Mouse (Mus musculus): ENCODE data around the gene Vars. TPM values are rescaled to one million over a fixed set of nuclear protein-coding genes. Genes with fewer than 3 reads are reported as not detected.
"Not testable (repeated sequence)": the region's sequence is repeated elsewhere in the genome, so short reads cannot be mapped to it uniquely, and the experiment has no call there.

Vars gene
- total RNA-seq, 1 experiment from 2014 or later = 243 TPM

DNA sequence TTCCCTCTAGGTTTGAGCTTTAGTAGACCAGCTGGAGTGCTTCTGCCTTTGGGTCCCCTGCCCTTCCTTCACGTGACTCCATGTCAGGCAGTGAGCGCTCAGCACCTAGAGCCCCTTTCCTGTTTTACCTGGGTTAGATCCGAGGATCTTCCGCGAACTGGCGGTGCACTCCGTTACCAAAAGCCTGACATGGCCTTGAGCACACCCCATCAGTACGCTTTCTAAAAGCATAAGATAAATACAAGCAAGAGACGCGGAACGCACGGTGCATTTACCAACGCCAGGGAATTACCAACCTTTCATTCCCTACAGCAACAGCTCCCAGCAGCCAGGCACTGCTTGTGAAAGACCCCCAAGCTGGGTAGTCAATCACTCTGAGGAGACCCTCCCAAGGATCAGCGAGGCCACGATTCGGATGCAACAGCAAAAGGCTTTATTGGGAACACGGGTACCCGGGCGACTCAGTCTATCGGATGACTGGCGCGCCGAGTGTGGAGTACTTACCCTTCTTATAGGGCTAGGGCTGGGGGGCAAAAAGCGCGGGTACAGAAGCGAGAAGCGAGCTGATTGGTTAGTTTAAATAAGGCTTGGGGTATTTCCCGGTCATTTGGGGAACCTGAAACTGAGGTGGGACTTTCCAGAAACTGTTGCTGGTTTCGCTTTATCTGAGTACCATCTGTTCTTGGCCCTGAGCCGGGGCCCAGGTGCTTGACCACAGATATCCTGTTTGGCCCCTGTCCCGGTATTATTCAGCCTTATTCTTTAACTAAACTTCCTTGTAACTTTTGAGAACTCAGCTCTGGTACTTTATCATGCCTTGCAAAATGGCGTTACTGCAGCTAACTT, 693 bp upstream of the Vars start:
- peak; percentile 13; the same call in 1 of the 2 replicates for ATAC-seq (ENCODE audit: extremely low read depth, insufficient number of reproducible peaks, low FRiP score, poor library complexity, severe bottlenecking)

DNA sequence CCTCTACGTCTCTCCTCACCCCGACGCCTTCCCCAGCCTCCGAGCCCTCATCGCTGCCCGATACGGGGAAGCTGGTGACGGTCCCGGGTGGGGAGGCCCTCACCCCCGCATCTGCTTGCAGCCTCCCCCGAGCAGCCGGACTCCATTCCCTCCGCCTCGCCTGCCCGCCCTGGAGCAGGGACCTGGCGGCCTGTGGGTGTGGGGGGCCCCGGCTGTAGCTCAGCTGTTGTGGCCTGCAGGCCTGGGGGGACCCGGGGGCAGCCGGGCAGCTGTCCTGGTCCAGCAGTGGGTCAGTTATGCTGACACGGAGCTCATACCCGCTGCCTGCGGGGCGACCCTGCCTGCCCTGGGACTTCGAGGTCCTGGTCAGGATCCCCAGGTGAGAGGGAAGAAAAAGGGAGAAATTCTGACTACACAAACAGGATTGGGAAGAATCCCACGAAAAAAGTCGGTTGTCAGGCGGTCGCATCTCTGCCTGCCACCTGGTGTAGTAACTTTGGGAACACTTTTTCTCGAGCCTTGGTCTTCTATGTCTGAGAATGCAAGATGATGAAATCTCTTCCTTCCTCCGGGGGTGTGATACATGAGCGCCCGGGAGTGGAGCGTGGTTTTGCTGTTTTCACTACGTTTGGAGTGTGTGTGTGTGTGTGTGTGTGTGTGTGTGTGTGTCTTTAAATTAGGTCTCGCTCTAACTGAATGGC, 815 bp downstream of the Vars start:
- no peak for ATAC-seq (ENCODE audit: extremely low read depth, insufficient number of reproducible peaks, low FRiP score, poor library complexity, severe bottlenecking)

DNA sequence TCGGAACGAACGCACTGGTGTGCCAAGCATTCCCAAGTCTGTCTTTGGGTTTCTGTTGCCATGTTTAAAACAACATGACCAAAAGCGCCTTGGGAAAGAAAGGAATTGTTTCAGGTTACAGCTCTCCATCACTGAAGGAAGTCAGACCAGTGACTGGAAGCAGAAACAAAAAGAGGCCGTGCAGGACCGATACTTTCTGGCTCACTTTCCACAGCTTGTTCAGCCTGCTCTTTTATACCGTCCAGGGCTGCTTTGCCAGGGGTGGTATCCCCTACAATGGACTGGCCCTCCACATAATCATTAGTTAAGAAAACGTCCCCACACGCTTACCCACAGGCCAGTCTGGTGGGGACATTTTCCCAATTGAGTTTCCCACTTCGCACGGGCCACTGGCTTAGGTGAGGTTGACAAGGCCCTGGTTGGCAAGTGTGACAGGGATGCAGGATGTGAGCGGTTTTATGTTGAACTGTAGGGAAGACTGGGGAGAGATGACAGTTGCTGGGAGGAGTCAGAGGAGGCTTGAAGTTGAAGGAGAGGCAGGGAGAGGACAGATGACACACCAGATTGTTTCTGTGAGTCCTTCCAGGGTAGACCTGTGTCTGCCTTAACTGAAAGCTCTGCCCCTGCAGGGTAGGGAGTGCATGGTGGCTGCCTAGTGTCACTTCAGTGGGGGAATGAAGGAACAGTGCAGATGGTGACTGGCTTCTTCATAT, 1.5 kb downstream of the Vars start:
- no peak for ATAC-seq (ENCODE audit: extremely low read depth, insufficient number of reproducible peaks, low FRiP score, poor library complexity, severe bottlenecking)

DNA sequence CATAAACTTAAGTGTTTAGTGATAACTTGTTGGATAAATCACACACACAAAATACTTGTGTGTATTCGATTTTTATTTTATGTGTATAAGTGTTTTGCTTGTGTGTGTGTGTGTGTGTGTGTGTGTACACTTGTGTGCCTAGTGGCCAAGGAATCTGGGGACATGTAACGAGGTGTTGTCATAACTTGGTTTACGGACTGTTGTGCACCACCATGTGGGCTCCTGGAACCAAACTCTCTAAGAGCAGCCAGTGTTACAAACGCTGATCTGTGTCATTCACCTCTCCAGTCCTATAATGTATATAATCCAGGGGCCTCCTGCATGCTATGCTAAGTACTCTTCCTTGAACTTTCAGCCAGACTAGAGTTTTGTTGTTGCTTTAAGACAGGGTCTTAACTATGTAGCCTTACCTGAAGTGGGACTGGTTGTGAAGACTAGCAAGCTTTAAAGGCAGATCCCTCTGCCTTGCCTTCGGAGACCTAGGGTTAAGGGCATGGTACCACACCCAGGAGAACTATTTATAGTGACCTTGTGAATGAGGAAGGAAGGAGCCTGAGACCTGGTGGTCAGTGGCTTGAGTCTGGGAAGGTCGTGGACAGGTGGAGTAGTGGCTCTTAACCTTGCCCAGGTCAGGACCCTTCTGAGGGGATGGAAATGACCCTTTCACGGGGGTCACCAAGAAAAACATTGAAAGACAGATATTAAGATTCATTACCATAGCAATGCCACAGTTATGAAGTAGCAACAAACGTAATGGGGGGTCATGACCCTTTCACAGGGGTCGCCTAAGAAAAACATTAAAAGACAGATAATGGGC, 2.4 kb downstream of the Vars start:
- ATAC-seq (ENCODE audit: extremely low read depth, insufficient number of reproducible peaks, low FRiP score, poor library complexity, severe bottlenecking) = no peak

DNA sequence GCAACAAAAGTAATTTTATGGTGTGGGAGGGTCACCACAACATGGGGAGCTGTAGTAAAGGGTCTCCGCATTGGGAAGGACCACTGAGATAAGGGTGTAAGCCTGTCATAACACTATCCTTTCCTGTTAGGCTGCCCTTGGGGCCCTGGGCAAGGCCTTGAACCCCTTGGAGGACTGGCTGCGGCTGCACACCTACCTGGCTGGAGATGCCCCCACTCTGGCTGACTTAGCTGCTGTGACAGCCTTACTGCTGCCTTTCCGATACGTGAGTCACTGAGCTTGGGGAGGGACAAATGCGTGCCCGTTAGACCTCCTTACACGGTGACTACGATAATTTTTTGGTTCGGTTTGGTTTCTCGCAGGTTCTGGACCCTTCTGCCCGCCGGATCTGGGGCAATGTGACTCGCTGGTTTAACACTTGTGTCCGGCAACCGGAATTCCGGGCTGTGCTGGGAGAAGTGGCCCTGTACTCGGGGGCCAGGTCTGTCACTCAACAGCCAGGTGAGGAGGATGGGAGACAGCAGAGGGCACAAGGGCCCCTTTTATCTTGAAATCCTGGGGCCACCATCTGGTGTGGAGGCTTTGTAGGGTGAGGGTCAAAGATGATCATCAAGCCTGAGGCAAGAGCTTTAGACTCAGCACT, 3.4 kb downstream of the Vars start:
- ATAC-seq (ENCODE audit: extremely low read depth, insufficient number of reproducible peaks, low FRiP score, poor library complexity, severe bottlenecking) = no peak

DNA sequence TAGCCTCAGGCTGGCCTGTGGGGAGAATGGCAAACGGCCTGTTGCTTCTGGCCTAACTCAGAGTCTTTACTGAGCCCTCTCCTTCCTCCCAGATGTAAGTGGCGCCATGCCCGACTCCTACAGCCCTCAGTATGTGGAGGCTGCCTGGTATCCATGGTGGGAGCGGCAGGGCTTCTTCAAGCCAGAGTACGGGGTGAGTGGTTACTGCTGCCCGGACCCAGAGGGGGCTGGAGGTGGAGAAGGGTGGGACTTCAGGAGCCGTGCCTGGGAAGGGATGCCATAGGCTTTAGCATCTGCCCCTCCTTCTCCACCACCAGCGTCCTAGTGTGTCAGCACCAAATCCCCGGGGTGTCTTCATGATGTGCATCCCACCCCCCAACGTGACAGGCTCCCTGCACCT, 4.4 kb downstream of the Vars start:
- ATAC-seq (ENCODE audit: extremely low read depth, insufficient number of reproducible peaks, low FRiP score, poor library complexity, severe bottlenecking) = no peak

DNA sequence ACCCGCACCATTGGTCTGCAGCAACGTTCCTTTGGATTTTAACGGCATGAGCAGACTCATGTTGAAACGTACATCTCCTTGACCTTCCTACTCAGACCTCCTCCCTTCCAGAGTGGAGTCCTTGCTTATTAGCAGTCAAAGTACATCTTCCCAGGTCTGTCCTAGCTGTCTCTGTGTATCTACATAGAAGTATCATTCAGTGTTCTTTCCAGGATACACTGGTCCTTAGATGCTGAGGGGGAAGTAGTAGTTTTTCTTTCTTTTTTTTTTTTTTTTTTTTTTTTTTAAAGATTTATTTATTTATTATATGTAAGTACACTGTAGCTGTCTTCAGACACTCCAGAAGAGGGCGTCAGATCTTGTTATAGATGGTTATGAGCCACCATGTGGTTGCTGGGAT, 5.1 kb downstream of the Vars start:
- ATAC-seq (ENCODE audit: extremely low read depth, insufficient number of reproducible peaks, low FRiP score, poor library complexity, severe bottlenecking) = not testable (repeated sequence)

DNA sequence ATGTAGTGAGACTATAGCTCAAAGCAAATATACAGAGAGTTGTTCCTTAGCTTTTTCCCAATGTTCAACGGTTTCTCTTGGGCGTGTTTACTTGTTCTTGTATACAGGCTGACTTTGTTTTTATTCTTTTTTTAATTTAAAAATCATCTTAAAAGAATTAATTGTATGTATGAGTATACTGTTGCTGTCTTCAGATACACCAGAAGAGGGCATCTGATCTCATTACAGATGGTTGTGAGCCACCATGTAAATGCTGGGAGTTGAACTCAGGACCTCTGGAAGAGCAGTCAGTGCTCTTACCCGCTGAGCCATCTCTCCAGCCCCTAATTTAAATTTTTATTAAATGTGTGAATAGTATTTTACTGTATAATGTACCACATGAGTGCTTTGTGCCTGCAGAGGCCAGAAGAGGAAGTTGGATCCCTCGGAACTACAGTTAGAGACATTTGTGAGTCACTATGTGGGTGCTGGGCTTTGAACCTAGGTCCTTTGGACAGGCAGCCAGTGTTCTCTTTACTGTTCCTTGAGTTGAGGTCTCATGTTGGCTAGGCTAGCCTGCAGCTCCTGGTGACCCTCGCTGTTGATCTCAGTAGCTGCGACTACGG, 6.7 kb downstream of the Vars start:
- ATAC-seq (ENCODE audit: extremely low read depth, insufficient number of reproducible peaks, low FRiP score, poor library complexity, severe bottlenecking) = no peak

DNA sequence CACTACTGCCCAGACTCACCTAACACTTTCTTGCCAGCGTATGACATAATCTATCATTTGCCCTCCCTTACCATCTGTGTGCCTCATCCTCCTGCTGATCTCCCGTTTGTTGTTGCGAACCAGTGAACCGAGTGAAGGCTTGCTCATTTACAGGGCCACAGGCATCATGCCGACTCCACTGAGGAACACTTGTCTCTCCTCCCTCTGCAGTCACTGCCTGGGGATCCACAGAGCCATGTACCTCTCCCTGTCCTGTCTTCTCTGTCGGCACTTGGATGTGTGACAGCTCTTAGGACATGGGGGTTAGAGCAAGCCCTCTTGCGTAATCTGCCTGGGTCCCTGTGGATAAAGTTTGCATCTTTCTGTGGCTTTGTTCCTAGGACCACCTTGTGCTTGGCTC, 8.8 kb downstream of the Vars start:
- ATAC-seq (ENCODE audit: extremely low read depth, insufficient number of reproducible peaks, low FRiP score, poor library complexity, severe bottlenecking) = no peak

DNA sequence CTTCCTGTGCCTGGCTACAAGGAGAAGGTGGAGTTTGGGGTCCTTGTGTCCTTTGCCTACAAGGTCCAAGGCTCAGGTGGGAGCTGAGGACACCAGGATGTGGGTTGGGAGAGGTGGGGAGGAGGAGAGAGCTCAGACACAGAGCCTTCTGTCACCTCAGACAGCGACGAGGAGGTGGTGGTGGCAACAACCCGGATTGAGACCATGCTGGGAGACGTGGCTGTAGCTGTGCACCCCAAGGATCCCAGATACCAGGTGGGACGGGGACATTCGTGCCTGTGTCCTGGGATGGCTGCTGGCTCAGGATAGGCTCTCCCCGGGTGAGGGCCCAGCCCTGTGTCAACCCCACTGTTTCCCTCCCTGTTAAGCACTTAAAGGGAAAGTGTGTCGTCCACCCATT, 10.7 kb downstream of the Vars start:
- ATAC-seq (ENCODE audit: extremely low read depth, insufficient number of reproducible peaks, low FRiP score, poor library complexity, severe bottlenecking) = no peak

DNA sequence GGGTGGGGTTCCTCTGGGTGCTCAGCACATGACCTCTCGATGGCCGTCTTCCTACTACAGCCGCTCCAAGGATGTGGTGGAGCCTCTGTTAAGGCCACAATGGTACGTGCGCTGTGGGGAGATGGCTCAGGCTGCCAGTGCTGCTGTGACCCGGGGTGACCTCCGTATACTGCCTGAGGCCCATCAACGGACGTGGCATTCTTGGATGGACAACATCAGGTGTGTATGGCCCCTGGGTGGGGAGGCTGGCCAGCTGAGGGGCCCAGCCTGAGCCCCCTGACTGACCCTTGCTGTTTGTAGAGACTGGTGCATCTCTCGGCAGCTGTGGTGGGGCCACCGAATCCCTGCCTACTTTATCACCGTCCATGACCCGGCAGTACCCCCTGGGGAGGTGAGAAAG, 11.6 kb downstream of the Vars start:
- no peak for ATAC-seq (ENCODE audit: extremely low read depth, insufficient number of reproducible peaks, low FRiP score, poor library complexity, severe bottlenecking)

DNA sequence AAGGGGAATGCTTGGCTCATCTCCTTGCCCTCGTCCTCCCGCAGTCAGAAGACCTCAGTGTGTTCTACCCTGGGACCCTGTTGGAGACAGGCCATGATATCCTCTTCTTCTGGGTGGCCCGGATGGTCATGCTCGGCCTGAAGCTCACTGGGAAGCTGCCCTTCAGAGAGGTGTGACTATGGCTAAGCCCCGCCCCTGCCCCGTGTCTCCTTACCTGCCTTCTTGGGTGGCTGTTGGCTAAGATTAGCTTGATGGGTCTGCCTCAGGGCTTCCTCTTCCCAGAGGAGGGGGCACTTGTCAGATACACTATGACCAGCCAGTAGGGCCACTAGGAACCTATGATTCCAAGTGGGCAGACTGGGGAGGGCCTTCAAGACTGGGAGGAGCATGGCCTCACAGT, 12.4 kb downstream of the Vars start:
- ATAC-seq (ENCODE audit: extremely low read depth, insufficient number of reproducible peaks, low FRiP score, poor library complexity, severe bottlenecking) = no peak

DNA sequence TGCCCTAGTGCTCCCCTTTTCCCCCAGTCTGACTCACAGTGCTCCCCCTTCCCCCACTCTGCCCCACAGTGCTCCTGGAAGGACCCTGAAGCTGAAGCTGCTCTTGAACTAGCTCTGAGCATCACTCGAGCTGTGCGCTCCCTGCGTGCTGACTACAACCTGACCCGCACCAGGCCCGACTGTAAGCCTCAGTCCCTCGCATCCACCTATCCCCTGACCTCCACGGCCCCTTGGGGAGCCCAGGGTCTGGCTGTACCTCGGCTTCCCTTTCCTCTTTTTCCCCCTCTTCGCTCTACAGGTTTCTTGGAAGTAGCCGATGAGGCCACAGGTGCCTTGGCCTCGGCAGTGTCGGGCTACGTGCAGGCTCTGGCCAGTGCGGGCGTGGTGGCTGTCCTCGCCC, 14.5 kb downstream of the Vars start:
- no peak for ATAC-seq (ENCODE audit: extremely low read depth, insufficient number of reproducible peaks, low FRiP score, poor library complexity, severe bottlenecking)

DNA sequence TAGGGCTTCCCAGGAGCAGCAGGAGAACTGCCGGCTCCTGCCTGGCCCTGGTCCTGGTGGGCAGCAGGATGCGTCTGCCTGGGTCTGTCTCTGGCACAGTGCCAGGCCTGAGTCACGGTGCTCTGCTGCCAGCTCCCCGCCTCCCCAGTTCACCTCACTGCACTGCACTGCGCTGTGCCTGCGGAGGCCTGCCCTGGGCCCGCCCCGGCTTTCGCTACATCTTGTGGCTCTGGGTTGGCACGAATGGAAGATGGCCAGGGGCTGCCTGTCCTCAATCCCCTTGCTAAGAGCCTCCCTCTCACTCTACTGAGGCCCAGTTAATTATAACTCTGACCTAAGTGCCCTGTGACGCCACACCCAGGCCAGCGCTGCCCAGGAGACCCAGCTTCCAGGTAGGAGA, 15.6 kb downstream of the Vars start, which contains the start of gene Vwa7:
TSS of gene Vwa7 (plus strand) at position 204 of the 400 bp plus-strand sequence.
- no peak for ATAC-seq (ENCODE audit: extremely low read depth, insufficient number of reproducible peaks, low FRiP score, poor library complexity, severe bottlenecking)

DNA sequence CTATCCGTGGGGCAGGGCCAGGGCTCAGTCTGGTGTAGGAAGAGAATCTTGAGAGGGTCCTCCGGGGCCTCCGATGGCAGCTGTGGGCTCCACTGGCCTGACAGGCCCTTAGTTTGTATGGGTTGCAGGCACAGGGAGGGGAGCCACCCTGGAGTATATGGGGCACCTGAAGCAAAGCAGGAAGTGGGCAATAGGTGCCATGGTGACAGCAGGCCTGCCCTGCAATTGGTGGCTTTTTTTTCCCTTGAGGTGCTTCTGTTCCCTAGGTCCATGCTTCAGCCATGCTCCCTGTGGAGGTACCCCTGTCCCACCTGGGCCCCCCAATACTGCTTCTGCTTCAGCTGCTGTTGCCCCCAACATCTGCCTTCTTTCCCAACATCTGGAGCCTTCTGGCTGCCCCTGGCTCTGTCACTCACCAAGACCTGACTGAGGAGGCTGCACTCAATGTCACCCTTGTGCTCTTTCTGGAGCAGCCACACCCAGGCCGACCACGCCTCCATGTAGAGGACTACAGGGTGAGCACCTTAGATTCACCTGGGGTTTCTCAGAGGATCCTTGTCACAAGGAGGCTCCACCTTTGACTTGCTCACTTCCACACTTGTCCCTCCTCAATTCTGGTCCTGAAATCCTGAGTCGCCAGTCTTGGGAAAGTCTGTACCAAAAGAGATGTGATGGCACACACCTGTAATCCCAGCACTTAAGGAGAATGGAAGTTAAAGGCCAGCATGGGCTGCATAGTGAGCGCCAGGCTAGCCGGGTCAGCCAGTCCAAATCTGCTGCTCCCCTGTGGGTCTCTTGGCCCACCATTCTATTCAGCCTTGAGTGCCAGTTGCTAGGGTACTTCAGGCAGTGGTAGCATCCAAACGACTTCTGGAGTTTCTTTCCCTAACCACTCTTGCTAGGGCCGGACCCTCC, 16.3 kb downstream of the Vars start:
- 0 out of 2 replicates have a peak, but pooled peaks have one; percentile 27 for ATAC-seq (ENCODE audit: extremely low read depth, insufficient number of reproducible peaks, low FRiP score, poor library complexity, severe bottlenecking)

DNA sequence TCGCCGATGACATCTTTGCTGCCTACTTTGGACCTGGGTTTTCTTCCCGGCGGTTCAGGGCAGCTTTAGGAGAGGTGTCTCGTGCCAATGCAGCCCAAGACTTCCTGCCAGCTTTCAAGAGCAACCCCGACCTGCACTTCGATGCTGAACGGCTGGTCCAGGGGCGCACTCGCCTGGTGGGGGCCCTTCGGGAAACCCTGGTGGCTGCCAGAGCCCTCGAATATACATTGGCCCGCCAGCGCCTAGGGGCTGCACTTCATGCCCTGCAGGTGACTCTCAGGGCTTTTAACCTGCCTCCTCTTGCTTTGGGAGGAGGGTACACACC, 16.9 kb downstream of the Vars start:
- ATAC-seq (ENCODE audit: extremely low read depth, insufficient number of reproducible peaks, low FRiP score, poor library complexity, severe bottlenecking) = no peak

DNA sequence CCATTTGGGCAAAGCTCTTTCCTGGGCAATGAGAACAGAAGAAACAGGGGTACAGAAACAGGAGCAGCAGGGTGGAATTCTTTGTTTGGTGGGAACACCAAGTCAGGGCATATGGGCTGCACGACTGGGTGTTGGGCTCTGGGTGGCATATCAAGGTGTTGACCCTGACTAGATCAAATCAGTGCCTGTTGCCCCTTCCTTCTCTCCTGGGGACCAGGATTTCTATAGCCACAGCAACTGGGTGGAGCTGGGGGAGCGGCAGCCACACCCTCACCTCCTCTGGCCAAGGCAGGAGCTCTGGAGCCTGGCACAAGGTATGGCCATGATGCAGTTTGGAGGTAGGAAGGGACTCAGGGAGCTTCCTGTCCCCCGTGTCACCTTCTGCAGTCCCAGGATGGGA, 17.4 kb downstream of the Vars start:
- no peak for ATAC-seq (ENCODE audit: extremely low read depth, insufficient number of reproducible peaks, low FRiP score, poor library complexity, severe bottlenecking)
